Mouse (Mus musculus) embryonic stem cell, embryonic (primary cell): Measurements from ENCODE around the gene Hoxd12.

ENCODE experiments used
- CTCF ChIA-PET, 4 experiments: fragments of 300-600 bp in 2 of 4; fragments of 350-600 bp in 2 of 4; sonication (Branson Sonifier 250); formaldehyde crosslinking; loops; one replicate each; lab custom pipeline; 2022; ENCODE audit warnings: inconsistent platforms in 2 of 4; lab: Charles Lee
- POLR2A ChIA-PET, 4 experiments: fragments of 300-600 bp in 2 of 4; fragments of 350-600 bp in 2 of 4; sonication (Branson Sonifier 250); formaldehyde crosslinking; loops; one replicate each; lab custom pipeline; 2022; ENCODE audit warnings: antibody characterized with exemption in 4 of 4, inconsistent platforms in 1 of 4; lab: Charles Lee

Gene Hoxd12

DNA sequence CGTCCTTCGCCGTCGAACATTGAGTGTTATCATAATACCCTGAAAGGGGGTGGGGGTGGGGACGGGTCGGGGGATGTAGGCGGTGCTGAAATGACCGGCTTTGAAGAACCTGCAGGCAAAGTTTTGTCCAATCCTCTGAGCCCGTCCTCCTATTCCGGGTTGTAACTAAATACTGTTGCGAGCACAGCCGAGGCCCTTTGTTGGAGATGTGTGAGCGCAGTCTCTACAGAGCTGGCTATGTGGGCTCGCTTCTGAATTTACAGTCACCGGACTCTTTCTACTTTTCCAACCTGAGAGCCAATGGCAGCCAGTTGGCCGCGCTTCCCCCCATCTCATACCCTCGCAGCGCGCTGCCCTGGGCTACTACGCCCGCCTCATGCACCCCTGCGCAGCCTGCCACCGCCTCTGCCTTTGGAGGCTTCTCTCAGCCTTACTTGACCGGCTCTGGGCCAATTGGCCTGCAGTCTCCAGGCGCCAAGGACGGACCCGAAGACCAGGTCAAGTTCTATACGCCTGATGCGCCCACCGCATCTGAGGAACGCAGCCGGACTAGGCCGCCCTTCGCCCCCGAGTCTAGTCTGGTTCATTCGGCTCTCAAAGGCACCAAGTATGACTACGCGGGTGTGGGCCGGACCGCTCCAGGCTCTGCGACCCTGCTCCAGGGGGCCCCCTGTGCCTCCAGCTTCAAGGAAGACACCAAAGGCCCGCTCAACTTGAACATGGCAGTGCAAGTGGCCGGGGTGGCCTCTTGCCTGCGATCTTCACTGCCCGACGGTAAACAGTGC lies at the start of gene Hoxd12:
Gene Hoxd12 (plus strand): TSS at position 133 of the 785 bp plus-strand sequence.
- ChIA-PET POLR2A (interaction anchor here in 1 of 4 experiments (0.5 kb wide), 1 partner anchor 16 kb away, joined by 3 read pairs; no protein-coding TSS in a partner anchor), CTCF (interaction anchor here in 1 of 4 experiments (1.2 kb wide), 1 partner anchor 13 kb away, joined by 3 read pairs; no protein-coding TSS in a partner anchor)

DNA sequence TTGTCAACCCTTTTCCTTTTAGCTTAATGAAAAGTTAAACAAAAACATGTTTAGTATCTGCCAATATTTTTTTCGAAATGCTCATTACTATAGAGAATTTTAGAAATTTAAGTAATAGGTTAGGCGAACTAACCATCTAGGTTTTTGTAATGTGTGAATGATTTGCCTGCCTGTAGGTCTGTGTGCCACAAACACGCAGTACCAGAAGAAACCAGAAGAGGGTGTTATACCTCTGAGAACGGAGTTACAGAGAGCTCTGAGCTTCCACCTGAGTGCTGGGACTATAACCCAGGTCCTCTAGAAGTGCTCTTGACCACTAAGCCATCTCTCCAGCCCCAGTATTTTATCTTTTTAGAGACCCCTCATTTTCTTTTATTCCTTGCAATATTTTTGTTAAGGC lies 39.4 kb upstream of the Hoxd12 start:
- POLR2A ChIA-PET: no interaction called here

DNA sequence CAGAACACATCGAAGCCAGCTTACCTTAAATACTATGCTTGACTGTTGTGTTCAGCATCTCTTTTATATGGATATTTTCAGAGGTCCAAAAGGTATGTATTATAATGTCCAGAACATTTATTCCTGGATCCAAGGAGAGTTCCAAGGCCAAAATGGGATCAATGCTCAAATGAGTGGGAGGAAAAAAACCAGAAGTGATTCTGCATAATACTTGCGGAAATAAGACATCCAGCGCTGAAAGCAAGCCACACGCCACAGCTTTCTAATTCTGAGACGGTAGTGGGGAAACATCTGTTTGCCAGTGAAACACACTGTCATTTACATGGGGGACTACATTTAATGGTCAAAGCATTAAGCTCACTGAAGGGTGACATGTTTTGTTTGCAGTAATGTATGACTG lies 32.4 kb upstream of the Hoxd12 start:
- POLR2A ChIA-PET: no interaction called here
- CTCF ChIA-PET: interaction anchor here in 2 of 4 experiments (0.5 to 0.6 kb wide), 2 partner anchors 33 to 508 kb away, joined by 4 to 6 read pairs; no protein-coding TSS in a partner anchor

More for the DNA sequence above, 39.4 kb upstream of the Hoxd12 start:
- CTCF ChIA-PET: interaction anchor here (0.5 to 1.5 kb wide), 8 partner anchors 13 to 738 kb away, joined by 3 to 4 read pairs (median 3); no protein-coding TSS in a partner anchor

DNA sequence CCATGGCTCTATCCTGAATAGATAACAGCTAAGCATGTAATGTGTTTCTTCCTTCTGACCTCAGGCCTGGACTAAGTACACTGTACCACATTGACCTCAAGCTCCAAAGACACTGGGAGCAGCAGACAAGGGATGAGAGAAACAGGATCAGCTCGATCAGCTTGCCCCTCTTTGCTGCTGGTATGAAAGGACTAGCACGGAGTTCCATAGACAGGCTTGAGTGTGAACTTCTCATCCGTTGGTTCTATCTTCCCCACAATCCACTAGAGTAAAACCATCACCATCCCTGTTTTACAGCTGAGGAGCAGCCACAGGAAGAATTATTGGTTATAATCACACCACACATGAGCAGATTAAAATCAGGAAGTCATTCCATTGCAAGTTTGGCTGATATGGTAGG lies 29.2 kb upstream of the Hoxd12 start:
- ChIA-PET POLR2A (no interaction called here), CTCF (no interaction called here)

DNA sequence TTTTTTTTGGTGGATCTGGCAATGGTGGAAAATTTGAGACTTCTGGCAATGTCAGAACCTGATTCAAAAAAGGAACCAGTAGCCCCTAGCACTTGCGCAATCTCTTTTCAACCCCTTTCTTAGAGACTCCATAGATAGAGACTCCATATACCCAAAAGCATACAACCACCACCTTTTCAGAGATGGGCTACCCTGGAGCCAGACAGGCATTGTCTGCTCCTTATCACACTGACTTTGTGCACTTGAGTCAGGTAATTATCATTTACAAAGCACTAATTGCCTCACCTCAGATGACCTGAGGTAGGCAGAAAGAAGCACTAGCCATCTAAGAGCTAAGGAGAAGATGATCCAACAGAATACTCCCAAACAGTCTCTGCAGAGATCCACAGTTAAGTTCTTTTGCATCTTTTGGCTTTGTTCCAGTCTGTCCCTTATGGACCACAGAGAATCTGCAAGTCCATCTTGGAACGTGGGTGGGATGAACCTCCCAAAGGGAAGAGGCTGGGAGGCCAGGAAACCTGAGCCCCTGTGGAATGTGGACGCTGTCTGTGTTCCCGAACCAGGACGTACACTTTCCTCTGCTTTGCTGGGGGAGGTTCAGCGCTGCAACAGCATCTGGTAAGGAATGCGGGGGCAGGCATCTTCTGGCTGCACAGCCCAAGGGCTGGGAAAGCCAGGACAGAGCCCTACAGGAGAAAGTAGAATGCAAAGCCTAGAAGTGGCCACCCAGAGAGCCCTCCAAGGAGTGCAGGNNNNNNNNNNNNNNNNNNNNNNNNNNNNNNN lies 27.5 kb upstream of the Hoxd12 start:
- ChIA-PET CTCF (interaction anchor here in 2 of 4 experiments (0.5 to 0.6 kb wide), 3 partner anchors 14 to 242 kb away, joined by 3 to 11 read pairs (median 3); no protein-coding TSS in a partner anchor), POLR2A (no interaction called here)

DNA sequence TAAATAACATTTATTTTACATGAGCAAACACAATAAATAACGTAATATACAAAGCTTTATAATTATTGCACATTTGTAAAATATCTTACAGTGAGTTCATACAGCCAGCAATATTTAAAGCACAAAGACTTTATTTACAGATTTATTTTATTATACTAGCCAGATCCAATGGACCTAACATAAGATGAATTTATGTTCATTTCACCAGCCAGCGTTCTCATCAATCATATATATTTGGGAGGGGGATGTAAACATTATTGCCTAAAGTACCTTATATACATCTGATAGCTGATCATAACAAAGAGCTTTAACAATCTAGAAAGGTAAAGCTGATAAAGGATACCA lies 21.8 kb upstream of the Hoxd12 start:
- ChIA-PET CTCF (no interaction called here), POLR2A (interaction anchor here in 1 of 4 experiments (0.6 kb wide), 1 partner anchor 15 kb away, joined by 6 read pairs; no protein-coding TSS in a partner anchor)

DNA sequence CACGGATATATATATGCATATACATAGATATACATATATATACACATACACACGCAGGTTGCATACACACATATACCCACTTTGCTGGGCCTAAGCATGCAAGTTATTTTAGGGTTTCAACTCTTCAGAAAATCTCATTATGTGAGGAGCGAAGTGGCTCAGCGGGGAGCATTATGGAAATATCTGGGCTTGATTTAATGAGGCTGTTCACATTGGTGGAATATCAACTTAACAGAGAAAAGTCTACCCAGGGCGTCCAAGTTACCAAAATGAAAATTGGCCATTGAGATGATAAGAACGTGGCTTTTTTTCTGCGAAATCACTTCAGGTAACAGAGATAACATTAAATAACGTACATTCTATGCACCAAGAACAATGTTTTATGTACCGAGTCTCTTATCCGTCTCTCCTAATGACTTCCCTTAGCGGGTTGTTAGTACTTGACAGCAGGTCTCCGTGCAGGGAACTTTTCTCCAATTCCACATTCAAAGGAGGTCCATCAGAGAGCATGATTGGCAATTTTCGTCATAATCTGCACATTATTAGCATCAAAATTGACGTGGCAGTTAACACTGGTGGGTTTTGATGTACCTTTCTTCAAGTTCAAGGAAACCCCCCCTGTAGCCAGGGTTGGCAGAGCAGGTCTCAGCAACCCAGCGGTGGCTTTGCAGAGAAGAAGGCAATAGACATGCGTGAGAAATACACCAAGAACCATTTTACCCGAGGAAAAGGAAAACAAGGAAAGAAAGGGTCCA lies 20.9 kb upstream of the Hoxd12 start:
- POLR2A ChIA-PET: interaction anchor here in 1 of 4 experiments (0.6 kb wide), 1 partner anchor 362 kb away, joined by 3 read pairs; no protein-coding TSS in a partner anchor
- CTCF ChIA-PET: interaction anchor here in 1 of 4 experiments (0.9 kb wide), 1 partner anchor 817 kb away, joined by 7 read pairs; no protein-coding TSS in a partner anchor

DNA sequence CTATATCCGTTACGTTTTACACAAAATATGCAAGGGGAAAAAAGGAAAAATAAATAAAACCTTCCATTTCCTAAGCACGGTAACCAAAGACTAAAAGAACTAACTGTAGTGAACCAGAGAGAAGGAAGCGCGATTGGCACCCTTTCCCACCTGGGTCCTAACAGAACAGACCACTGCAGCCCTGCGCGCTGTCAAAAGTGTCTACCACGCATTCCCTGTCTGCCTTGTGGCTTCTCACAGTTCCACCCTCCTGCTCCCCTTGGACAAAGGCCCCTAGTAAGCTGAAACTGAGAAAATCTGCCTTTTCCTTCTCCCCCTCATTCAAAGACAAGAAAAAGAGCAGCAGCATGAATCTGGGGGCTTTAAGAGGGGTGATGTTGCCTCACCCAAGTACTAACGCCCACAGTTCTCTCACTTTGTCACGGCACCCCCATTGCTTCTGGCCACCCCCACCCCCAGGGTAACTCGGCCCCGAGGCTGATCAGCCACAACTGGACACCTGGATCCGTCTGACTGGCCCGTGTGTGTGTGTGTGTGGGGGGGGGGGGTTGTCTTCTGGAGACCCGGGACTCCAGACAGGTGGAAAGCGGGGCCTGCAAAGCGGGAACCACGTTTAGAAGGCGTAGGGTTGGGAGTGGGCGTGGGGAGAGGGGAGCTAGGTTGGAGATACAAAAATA lies 19.9 kb upstream of the Hoxd12 start:
- POLR2A ChIA-PET: interaction anchor here in 1 of 4 experiments (0.7 kb wide), 1 partner anchor 13 kb away, joined by 3 read pairs; no protein-coding TSS in a partner anchor
- CTCF ChIA-PET: interaction anchor here (0.7 to 1.7 kb wide), 19 partner anchors 12 to 1100 kb away, joined by 3 to 7 read pairs (median 5); partner anchors contain the start of genes Hoxd10 (in 1 of the 4) and Hoxd11 (in 1 of the 4)

DNA sequence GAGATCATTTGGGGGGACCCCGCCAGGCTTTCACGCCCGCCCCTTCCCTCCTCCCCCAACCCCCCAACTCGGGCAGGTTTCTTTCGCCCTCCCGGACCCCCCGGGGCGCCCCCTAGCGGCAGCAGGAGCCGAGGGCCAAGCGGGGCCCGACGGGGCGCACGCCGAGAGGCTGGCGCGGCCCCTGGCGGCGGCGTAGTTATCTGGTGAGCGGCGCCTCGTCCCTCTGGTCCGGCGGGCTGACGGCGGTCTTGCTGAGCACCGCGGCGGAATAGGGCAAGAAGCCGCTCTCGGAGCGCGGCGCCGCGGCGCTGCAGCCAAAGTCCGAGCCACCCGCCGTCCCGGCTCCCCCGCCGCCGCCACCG lies 19.4 kb upstream of the Hoxd12 start:
- CTCF ChIA-PET: interaction anchor here (0.7 to 1.7 kb wide), 21 partner anchors 9 to 1101 kb away, joined by 3 to 10 read pairs (median 5); partner anchors contain the start of genes Hoxd10 (in 1 of the 4) and Hoxd11 (in 1 of the 4)
- POLR2A ChIA-PET: interaction anchor here in 1 of 4 experiments (0.7 kb wide), 1 partner anchor 12 kb away, joined by 3 read pairs; no protein-coding TSS in a partner anchor

DNA sequence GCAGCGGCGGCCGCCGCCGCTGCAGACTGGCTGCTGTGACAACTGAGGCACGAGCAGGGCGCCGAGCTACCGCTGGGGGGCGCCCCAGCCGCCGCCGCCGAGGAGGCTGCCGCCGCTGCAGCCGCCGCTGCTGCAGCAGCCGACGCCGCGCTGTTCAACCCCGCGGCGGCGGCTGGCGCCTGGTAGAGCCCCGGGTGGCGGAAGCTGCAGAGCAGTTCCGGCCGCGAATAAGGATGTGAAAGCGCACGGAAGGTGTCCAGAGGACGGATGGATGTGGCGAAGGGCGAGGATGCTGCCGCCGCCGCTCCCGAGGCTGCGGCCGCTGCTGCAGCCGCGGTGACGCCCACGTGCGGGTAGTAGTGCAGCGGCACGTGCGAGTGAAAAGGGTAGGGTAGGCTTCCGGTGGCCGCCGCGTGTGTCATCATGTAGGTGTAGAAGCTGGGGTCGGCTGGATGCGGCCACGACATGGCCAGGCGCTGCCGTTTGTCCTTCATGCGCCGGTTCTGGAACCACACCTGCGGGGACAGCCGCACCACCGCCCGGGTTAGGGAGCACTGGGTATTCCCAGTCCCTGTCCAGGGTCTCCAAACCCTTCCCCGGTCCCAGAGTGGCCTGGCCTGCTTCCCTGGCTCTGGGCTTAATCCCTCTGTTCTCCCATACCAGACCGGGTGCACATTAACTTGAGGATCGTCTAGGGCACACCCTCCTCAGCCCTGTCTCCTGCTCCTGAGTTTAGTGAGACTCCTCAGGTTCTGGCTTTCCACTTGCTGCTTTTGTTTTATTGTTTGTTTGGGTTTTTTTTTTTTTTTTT lies 18.8 kb upstream of the Hoxd12 start:
- POLR2A ChIA-PET: interaction anchor here in 2 of 4 experiments (0.6 to 2.0 kb wide), 4 partner anchors 11 to 859 kb away, joined by 3 to 4 read pairs (median 3); no protein-coding TSS in a partner anchor
- CTCF ChIA-PET: interaction anchor here (0.5 to 1.7 kb wide), 26 partner anchors 8 to 1158 kb away, joined by 3 to 10 read pairs (median 4); partner anchors contain the start of genes Hoxd10 (in 1 of the 4) and Hoxd11 (in 1 of the 4)

DNA sequence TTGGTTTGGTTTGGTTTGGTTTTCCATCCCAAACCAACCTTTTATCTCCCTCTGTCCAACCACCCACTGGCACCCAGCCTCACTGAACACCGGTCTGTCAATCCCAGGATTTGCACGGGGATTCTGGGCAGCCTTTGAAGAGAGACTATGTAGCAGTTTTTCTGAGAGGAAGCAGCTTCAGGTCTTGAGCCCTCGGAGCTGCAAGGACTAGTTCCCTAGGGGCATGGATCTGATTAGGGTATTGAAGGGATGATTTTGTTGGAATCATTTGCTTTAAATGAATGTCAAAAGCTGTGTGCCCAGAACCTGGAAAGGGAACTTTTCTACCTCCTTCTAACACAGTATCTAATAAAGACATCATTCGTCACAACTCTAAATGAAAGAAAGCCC lies 18.2 kb upstream of the Hoxd12 start:
- POLR2A ChIA-PET: interaction anchor here in 2 of 4 experiments (0.6 to 2.0 kb wide), 3 partner anchors 11 to 859 kb away, joined by 3 to 4 read pairs (median 3); no protein-coding TSS in a partner anchor
- CTCF ChIA-PET: interaction anchor here (0.5 to 1.5 kb wide), 7 partner anchors 8 to 1159 kb away, joined by 3 to 10 read pairs (median 5); partner anchors contain the start of gene Hoxd11 (in 1 of the 4)

DNA sequence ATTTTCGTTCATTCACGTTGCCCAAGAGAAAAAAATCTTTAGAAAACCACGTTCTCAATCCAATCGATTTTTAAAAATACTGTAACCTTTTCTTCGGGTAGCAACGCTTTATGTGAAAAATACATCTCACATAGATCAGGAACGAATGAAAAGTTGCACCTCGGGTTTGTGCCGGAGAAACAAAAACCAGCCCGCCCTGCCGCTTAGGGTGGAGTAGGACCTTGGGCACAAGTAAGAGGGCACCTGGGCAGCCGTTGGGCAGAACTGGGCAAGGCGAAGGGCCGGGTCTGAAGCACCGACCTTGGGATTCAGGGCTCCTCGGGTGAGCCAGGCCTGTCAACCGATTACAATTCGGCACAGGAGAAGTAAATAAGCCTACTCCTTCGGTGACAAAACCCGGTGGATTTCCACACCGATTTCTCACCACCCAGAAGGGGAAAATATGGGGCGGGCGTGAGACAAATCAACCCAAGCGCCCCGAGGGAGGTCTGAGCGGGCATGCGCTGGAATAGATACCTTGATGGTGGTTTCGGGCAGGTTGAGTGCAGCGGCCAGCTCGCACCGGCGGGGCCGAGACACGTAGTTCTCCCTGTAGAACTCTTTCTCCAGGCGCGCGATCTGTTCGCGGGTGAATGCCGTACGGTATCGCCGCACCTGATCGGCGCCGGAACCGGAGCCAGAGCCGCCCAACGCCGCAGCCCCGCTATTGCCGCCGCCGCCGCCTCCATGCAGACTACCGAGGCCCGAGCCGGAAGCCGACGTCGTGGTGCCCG lies 17.4 kb upstream of the Hoxd12 start:
- ChIA-PET POLR2A (interaction anchor here in 2 of 4 experiments (1.0 to 2.0 kb wide), 3 partner anchors 10 to 16 kb away, joined by 4 to 5 read pairs (median 4); partner anchors contain the start of gene Hoxd13 (in 1 of the 2)), CTCF (interaction anchor here in 2 of 4 experiments (0.7 to 1.5 kb wide), 6 partner anchors 9 to 79 kb away, joined by 3 to 7 read pairs (median 4); partner anchors contain the start of genes Hoxd3 (in 1 of the 2) and Hoxd4 (in 1 of the 2))

DNA sequence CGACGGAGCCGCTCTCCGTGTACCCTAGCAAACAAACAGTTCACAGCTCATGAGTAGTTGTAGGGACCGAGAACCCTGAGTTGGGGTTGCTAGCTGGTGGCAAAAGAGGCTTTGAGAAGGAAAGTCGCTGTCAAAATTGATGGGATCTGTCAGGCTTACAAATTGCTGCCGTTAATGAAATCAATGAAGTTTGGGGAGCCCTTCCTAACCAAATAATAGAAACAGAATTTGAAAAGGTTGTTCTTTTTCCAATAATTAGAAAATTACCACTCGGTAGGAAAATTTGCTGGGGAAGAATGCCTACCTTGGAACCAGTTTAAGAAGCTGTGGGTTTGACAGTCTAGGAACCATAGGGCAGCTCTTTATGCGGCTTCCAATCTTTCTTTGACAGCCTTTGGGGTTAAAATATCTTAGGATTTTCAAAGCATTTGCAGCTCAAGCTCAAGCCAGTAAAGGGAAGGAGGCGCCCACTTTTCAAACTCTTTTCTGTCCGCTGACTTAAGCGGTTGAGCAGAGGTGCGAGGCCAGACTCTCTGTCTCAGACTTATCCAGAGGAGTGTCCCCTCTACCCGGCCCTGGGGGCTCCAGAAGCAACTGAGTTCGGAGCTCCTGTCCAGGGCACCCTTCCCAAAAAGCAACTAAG lies 16.7 kb upstream of the Hoxd12 start:
- ChIA-PET CTCF (interaction anchor here (0.6 to 1.5 kb wide), 10 partner anchors 8 to 1097 kb away, joined by 3 to 7 read pairs (median 3); partner anchors contain the start of genes Hoxd3 (in 1 of the 4) and Hoxd4 (in 1 of the 4)), POLR2A (interaction anchor here in 3 of 4 experiments (0.7 to 1.7 kb wide), 6 partner anchors 9 to 23 kb away, joined by 3 to 5 read pairs (median 4); partner anchors contain the start of gene Hoxd13 (in 1 of the 3))

DNA sequence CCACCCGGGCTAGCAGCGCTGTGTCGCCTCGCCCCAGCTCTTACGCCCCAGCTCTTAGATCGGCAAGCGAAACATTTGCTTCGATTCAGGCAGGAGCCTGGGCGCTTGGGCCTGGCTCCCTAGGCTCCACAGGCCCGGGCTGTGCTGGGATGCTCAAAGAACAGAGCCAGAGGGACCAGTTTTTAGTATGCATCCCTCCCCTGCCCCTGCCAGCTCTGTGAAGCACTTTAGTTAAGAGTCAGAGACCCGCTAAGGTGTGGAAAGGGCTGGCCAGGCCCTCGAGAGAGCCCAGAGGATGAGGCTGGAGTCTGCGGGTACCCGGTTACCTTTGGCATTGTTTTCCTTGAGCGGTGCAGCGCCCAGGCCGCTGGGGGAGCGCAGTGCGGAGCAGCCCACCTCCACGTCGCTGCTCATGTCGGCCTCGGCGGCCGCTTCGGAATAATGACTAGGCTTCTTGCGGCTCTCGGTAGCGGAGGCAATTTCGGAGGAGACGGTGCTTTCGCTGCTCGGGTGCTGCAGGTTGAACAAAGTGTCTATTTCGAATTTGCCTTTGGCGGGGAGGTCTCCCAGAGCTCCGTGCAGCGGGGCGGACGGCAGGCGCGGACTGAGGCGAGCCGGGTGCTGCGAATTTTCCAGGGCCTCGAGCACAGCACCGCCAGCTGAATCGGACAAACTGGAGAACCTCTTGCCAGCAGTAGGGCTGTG lies 16.0 kb upstream of the Hoxd12 start:
- ChIA-PET CTCF (interaction anchor here (0.5 to 1.5 kb wide), 11 partner anchors 8 to 1098 kb away, joined by 3 to 7 read pairs (median 3); partner anchors contain the start of genes Hoxd3 (in 1 of the 4) and Hoxd4 (in 1 of the 4)), POLR2A (interaction anchor here in 3 of 4 experiments (0.7 to 1.7 kb wide), 6 partner anchors 9 to 23 kb away, joined by 3 to 5 read pairs (median 4); partner anchors contain the start of gene Hoxd13 (in 1 of the 3))
